Mouse (Mus musculus) T-cell, adult 2 months (primary cell): ENCODE data around the gene Klf12.
"Not testable (repeated sequence)": the region's sequence is repeated elsewhere in the genome, so short reads cannot be mapped to it uniquely, and the experiment has no call there.

Experiments used
- DNase-seq: peaks from one replicate; pipeline ENCODE4 v3.0.0; 2022; ENCODE audit warnings: low spot score

Gene Klf12

GRCm38 (mm10) chr14:99876791-99877578, 407.5 kb downstream of the Klf12 start:
- no peak for DNase-seq

- DNase-seq: no peak
Measured at GRCm38 (mm10) chr14:99873725-99874124, 410.8 kb downstream of the Klf12 start.

- no peak for DNase-seq
Measured at GRCm38 (mm10) chr14:99856158-99857011, 428.1 kb downstream of the Klf12 start.

- DNase-seq: not testable (repeated sequence)
Measured at GRCm38 (mm10) chr14:99854467-99854807, 430.0 kb downstream of the Klf12 start.

- not testable (repeated sequence) for DNase-seq
Measured at GRCm38 (mm10) chr14:99853769-99854466, 430.6 kb downstream of the Klf12 start.

GRCm38 (mm10) chr14:99850350-99850749, 434.1 kb downstream of the Klf12 start:
- DNase-seq: no peak

GRCm38 (mm10) chr14:99847502-99847901, 437.0 kb downstream of the Klf12 start:
- DNase-seq: no peak

GRCm38 (mm10) chr14:99826713-99827112, 457.8 kb downstream of the Klf12 start:
- no peak for DNase-seq
